Mouse (Mus musculus) CH12.LX (cell line): Measurements from ENCODE around the gene Neurl1a. TPM values are rescaled to one million over a fixed set of nuclear protein-coding genes. Genes with fewer than 3 reads are reported as not detected.

ENCODE experiments used
- DNase-seq: peaks from one replicate; pipeline ENCODE4 v3.0.0-alpha.2; 2013; ENCODE audit errors: extremely low read depth
- H3K27ac ChIP-seq: 2 replicates; pipeline ENCODE4 v1.5.1; 2012; ENCODE audit warnings: low read depth, mild to moderate bottlenecking, control low read depth, moderate library complexity; ENCODE audit not compliant: insufficient read depth
- H3K27me3 ChIP-seq: replicated peaks from 2 replicates; pipeline ENCODE3; 2012; ENCODE audit warnings: inconsistent platforms
- H3K36me3 ChIP-seq, 2 experiments: replicated peaks in 1 of 2; 2 replicates each; pipeline versions ENCODE3 to v1.6.1; 2012; ENCODE audit warnings: inconsistent platforms in 1 of 2, low read length in 1 of 2, mild to moderate bottlenecking in 1 of 2, mixed read lengths in 1 of 2, moderate library complexity in 1 of 2; ENCODE audit not compliant: control insufficient read depth in 1 of 2, insufficient read depth in 1 of 2
- H3K4me1 ChIP-seq, 2 experiments: 2 replicates each; pipeline ENCODE4 v1.6.1; 2012; ENCODE audit warnings: inconsistent platforms in 1 of 2, moderate library complexity in 1 of 2; ENCODE audit not compliant: insufficient read depth in 2 of 2, control insufficient read depth in 1 of 2
- H3K4me2 ChIP-seq: 2 replicates; pipeline ENCODE4 v1.6.1; 2012; ENCODE audit warnings: low read depth, mild to moderate bottlenecking, control low read depth; ENCODE audit not compliant: poor library complexity, insufficient read depth, severe bottlenecking
- H3K4me3 ChIP-seq, 3 experiments: fragments of 150-350 bp in 1 of 3; sonication (generic) in 1 of 3; replicated peaks in 1 of 3; 2 replicates each; pipeline versions ENCODE3 to v1.5.1; 2011 to 2012; ENCODE audit warnings: low read depth in 2 of 3, low read length in 2 of 3, mild to moderate bottlenecking in 2 of 3, moderate library complexity in 2 of 3, control low read depth in 1 of 3, improper control_type of control experiment in 1 of 3, inconsistent platforms in 1 of 3, mixed read lengths in 1 of 3; ENCODE audit not compliant: poor library complexity in 1 of 3
- H3K79me2 ChIP-seq: replicated peaks from 2 replicates; pipeline ENCODE4 v1.6.1; 2012; ENCODE audit warnings: mild to moderate bottlenecking, moderate library complexity; ENCODE audit not compliant: control insufficient read depth, poor library complexity, insufficient read depth, severe bottlenecking; ENCODE audit errors: extremely low read depth
- H3K9ac ChIP-seq: 2 replicates; pipeline ENCODE4 v1.6.1; 2012; ENCODE audit warnings: low read depth, mild to moderate bottlenecking, control low read depth, moderate library complexity; ENCODE audit not compliant: insufficient read depth
- H3K9me3 ChIP-seq: replicated peaks from 2 replicates; pipeline ENCODE3; 2012; ENCODE audit warnings: low read length, inconsistent platforms, mixed read lengths
- CHD1 ChIP-seq: IDR thresholded peaks from 2 replicates; pipeline ENCODE4 v1.6.1; 2012; ENCODE audit warnings: low read depth, low read length, improper control_type of control experiment, inconsistent platforms
- ELF1 ChIP-seq: IDR thresholded peaks from 2 replicates; pipeline ENCODE4 v1.6.1; 2014; ENCODE audit warnings: low read depth, mild to moderate bottlenecking, inconsistent platforms, low read length, improper control_type of control experiment
- ETS1 ChIP-seq: conservative IDR thresholded peaks from 2 replicates; pipeline ENCODE4 v1.6.1; 2012; ENCODE audit warnings: low read depth, mild to moderate bottlenecking, inconsistent platforms, low read length, improper control_type of control experiment, moderate library complexity
- JUN ChIP-seq: IDR thresholded peaks from 2 replicates; pipeline ENCODE4 v1.6.1; 2011; ENCODE audit warnings: low read depth, mild to moderate bottlenecking, low read length, improper control_type of control experiment, moderate library complexity; ENCODE audit not compliant: insufficient read depth
- JUND ChIP-seq: conservative IDR thresholded peaks from 2 replicates; pipeline ENCODE4 v1.6.1; 2011; ENCODE audit warnings: low read depth, low read length, improper control_type of control experiment
- KAT2A ChIP-seq: IDR thresholded peaks from 2 replicates; pipeline ENCODE4 v1.6.1; 2012; ENCODE audit warnings: low read length, improper control_type of control experiment, inconsistent platforms; ENCODE audit not compliant: insufficient replicate concordance
- MAFK ChIP-seq: IDR thresholded peaks from 2 replicates; pipeline ENCODE4 v1.6.1; 2011; ENCODE audit warnings: low read length, improper control_type of control experiment; ENCODE audit not compliant: insufficient replicate concordance
- MEF2A ChIP-seq: IDR thresholded peaks from 2 replicates; pipeline ENCODE4 v1.6.1; 2014; ENCODE audit warnings: low read depth, mild to moderate bottlenecking, inconsistent platforms, low read length, improper control_type of control experiment, borderline replicate concordance
- MXI1 ChIP-seq: IDR thresholded peaks from 2 replicates; pipeline ENCODE4 v1.6.1; 2011; ENCODE audit warnings: mild to moderate bottlenecking, low read depth, low read length, improper control_type of control experiment
- MYC ChIP-seq: IDR thresholded peaks from 2 replicates; pipeline ENCODE4 v1.6.1; 2011; ENCODE audit warnings: low read depth, mild to moderate bottlenecking, improper control_type of control experiment, low read length
- NRF1 ChIP-seq: IDR thresholded peaks from 2 replicates; pipeline ENCODE4 v1.6.1; 2014; ENCODE audit warnings: low read depth, mild to moderate bottlenecking, inconsistent platforms, low read length, improper control_type of control experiment, moderate library complexity
- PAX5 ChIP-seq: IDR thresholded peaks from 2 replicates; pipeline ENCODE4 v1.6.1; 2012; ENCODE audit warnings: low read length, inconsistent platforms, mixed read lengths
- POLR2A ChIP-seq: IDR thresholded peaks from 2 replicates; pipeline ENCODE4 v1.6.1; 2011; ENCODE audit warnings: low read depth, mild to moderate bottlenecking, improper control_type of control experiment, low read length
- RAD21 ChIP-seq: IDR thresholded peaks from 2 replicates; pipeline ENCODE4 v1.6.1; 2011; ENCODE audit warnings: low read depth, mild to moderate bottlenecking, low read length, improper control_type of control experiment, moderate library complexity
- RCOR1 ChIP-seq: conservative IDR thresholded peaks from 2 replicates; pipeline ENCODE4 v1.6.1; 2012; ENCODE audit warnings: low read depth, mild to moderate bottlenecking, inconsistent platforms, low read length, improper control_type of control experiment
- SMC3 ChIP-seq: IDR thresholded peaks from 2 replicates; pipeline ENCODE4 v1.6.1; 2011; ENCODE audit warnings: low read depth, low read length, improper control_type of control experiment
- TCF12 ChIP-seq: IDR thresholded peaks from 2 replicates; pipeline ENCODE4 v1.6.1; 2014; ENCODE audit warnings: low read depth, mild to moderate bottlenecking, inconsistent platforms, low read length, improper control_type of control experiment
- USF2 ChIP-seq: conservative IDR thresholded peaks from 2 replicates; pipeline ENCODE4 v1.6.1; 2011; ENCODE audit warnings: low read depth, low read length, improper control_type of control experiment
- ZC3H11A ChIP-seq: IDR thresholded peaks from 2 replicates; pipeline ENCODE4 v1.6.1; 2012; ENCODE audit warnings: low read depth, mild to moderate bottlenecking, inconsistent platforms, low read length, improper control_type of control experiment
- ZKSCAN1 ChIP-seq: IDR thresholded peaks from 2 replicates; pipeline ENCODE4 v1.6.1; 2012; ENCODE audit warnings: low read depth, inconsistent platforms, low read length, improper control_type of control experiment, borderline replicate concordance
- ZMIZ1 ChIP-seq: IDR thresholded peaks from 2 replicates; pipeline ENCODE4 v1.6.1; 2012; ENCODE audit warnings: low read depth, mild to moderate bottlenecking, inconsistent platforms, low read length, improper control_type of control experiment
- dilution Hi-C: fragments of 300-500 bp; cut with MboI; formaldehyde crosslinking; loops from 2 replicates; pipeline ENCODE4 v1.14.3; 2020; ENCODE audit warnings: low sequenced_read_pairs; ENCODE audit not compliant: extremely low pct_unique_long_range_greater_than_20kb, extremely low pct_ligation_motif_present
- in situ Hi-C: fragments of 300-500 bp; cut with MboI; formaldehyde crosslinking; loops from 3 replicates; pipeline ENCODE4 v1.14.3; 2019; ENCODE audit warnings: low sequenced_read_pairs, low pct_ligation_motif_present, low pct_unique_long_range_greater_than_20kb, mixed read lengths
- polyA plus RNA-seq: library from polyadenylated mRNA; unstranded; fragments of >175 nt; gene quantifications from 2 replicates; pipeline ENCODE4 v1.2.1, GENCODE M21; 2012; ENCODE audit warnings: low read depth; ENCODE audit not compliant: insufficient read length
- total RNA-seq, 2 experiments: library from RNA; depleted of rRNA; stranded (reverse); fragments of 300-350 nt in 1 of 2; fragments of >200 nt in 1 of 2; gene quantifications; 2 replicates each; pipeline ENCODE4 v1.2.3; 2012 to 2014

Neurl1a gene
- total and polyA plus RNA-seq, 3 experiments = 0.05 to 0.13 TPM; not detected in 1

DNA sequence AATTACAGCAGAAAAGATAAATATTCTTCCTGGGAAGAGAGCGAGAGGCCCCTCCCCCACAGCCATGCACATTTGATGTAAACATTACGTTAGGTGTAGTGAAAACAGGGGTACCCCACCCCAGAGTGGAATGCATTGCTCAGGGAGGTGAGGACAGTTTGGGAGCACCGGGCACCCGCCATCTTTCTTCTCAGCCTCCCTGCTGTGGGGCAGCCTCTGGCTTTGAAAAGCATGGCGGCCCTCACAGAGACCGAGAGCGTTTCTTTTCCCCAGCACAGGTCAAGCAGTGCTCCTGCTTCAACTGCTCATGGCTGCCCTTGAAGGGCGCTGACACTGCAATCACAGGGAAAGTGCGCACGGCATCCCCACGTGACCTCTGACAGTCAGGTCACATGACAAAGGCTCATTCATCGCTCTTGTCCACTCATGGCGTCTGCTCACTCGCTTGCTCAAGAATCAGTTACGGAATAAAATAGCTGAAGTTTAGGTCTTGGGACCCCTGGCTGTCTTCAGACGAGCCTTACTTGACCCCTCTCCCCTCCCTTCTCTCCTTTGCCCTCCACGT lies 108.3 kb downstream of the Neurl1a start:
- Histone ChIP-seq H3K9me3 (no peaks in the 10 kb centered on the region), H3K36me3 (peaks cover 0 to 57% of the 10 kb centered on the region in 2 experiments), H3K27ac (no peak overlapping the region), H3K4me3 (no peak overlapping the region), H3K79me2 (no peaks in the 10 kb centered on the region), H3K4me1 (no peaks in the 10 kb centered on the region), H3K9ac (no peak overlapping the region), H3K27me3 (no peaks in the 10 kb centered on the region), H3K4me2 (no peak overlapping the region)
- in situ Hi-C loops = no loop called here
- dilution Hi-C loops = no loop called here
- no peak for DNase-seq
- no peak for TF ChIP-seq ELF1
- TF ChIP-seq ETS1 = no peak
- TF ChIP-seq KAT2A = no peak
- no peak for TF ChIP-seq ZC3H11A
- no peak for TF ChIP-seq ZMIZ1
- no peak for TF ChIP-seq USF2
- TF ChIP-seq RAD21 = no peak
- TF ChIP-seq PAX5 = no peak
- TF ChIP-seq MXI1 = no peak
- no peak for TF ChIP-seq CHD1
- no peak for TF ChIP-seq MYC
- TF ChIP-seq ZKSCAN1 = no peak
- no peak for TF ChIP-seq JUND
- TF ChIP-seq MEF2A = no peak
- TF ChIP-seq SMC3 = no peak
- no peak for TF ChIP-seq POLR2A
- no peak for TF ChIP-seq MAFK

DNA sequence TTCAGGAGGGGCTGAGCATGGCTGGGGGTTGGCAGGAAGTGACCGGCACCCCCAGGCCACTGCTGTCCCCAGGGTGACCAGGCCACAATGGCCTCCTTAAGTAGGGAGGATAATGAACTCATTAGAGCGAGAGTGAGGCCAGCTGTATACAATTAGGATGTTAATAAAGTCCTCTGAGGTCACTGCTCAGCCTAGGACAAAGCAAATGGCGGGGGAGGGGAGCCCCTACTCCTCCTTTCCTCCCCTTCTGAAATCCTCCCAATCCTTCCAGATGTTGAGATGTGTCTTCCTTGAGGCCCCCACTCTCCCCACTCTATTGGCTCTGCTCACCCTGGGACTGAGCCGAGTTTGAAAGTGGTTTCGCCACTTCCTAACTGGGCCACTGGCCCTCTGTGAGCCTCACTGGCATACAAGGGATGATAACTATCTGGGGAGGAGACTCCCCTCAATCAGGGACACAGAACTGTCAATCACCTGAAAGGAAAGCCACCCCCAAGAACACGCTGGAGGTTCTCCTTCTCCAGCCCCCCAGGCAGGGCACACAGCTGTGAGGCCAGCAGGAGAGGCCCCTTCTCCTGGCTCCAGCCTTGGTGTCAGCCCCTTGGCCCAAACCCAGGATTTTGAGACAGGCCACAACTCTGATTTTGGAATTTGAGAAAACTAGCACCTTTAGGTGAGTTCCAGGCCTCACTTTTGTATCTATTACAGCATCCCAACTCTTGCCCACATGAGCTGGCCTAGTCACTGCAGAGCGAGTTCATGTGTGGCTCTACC lies 112.9 kb downstream of the Neurl1a start:
- Histone ChIP-seq H3K27me3 (no peaks in the 10 kb centered on the region), H3K4me1 (peaks cover 4 to 7% of the 10 kb centered on the region in 2 experiments), H3K9ac (no peak overlapping the region), H3K36me3 (peaks cover 0 to 31% of the 10 kb centered on the region in 2 experiments), H3K4me3 (no peak overlapping the region), H3K79me2 (no peaks in the 10 kb centered on the region), H3K27ac (no peak overlapping the region), H3K9me3 (no peaks in the 10 kb centered on the region)
- dilution Hi-C loops = no loop called here
- DNase-seq = no peak
- TF ChIP-seq JUN (no peak), POLR2A (no peak), NRF1 (no peak), TCF12 (no peak), RCOR1 (no peak), ZKSCAN1 (no peak)
- TF ChIP-seq, all 38 proteins: peak for 0
- H3K4me2 ChIP-seq = no peak overlapping the region
- in situ Hi-C loops = no loop called here
